Mouse (Mus musculus) intestine, embryonic 16.5 days (tissue): Measurements from ENCODE around the gene Hspa1a. TPM values are rescaled to one million over a fixed set of nuclear protein-coding genes. Genes with fewer than 3 reads are reported as not detected.

Experiments
- ATAC-seq: fragments of 200-750 bp; cut with Nextera tagmentation; 2 replicates; pipeline ENCODE4 v1.8.0; 2017; ENCODE audit warnings: moderate TSS enrichment, moderate library complexity
- H3K27ac ChIP-seq: fragments of 300-500 bp; sonication (generic); 2 replicates; pipeline ENCODE4 v1.5.1; 2014; ENCODE audit warnings: mild to moderate bottlenecking, low read length
- H3K27me3 ChIP-seq: fragments of 300-500 bp; sonication (generic); replicated peaks from 2 replicates; pipeline ENCODE4 v1.6.1; 2014; ENCODE audit warnings: low read length, control low read depth, mixed read lengths; ENCODE audit not compliant: control insufficient read depth, insufficient read depth
- H3K36me3 ChIP-seq: fragments of 300-500 bp; sonication (generic); 2 replicates; pipeline ENCODE4 v1.6.1; 2014; ENCODE audit warnings: low read length, control low read depth; ENCODE audit not compliant: control insufficient read depth, insufficient read depth
- H3K4me1 ChIP-seq: fragments of 300-500 bp; sonication (generic); 2 replicates; pipeline ENCODE4 v1.6.1; 2014; ENCODE audit warnings: low read length, control low read depth, mixed read lengths; ENCODE audit not compliant: control insufficient read depth, insufficient read depth
- H3K4me2 ChIP-seq: fragments of 300-500 bp; sonication (generic); 2 replicates; pipeline ENCODE4 v1.6.1; 2014; ENCODE audit warnings: low read depth, low read length, control low read depth
- H3K4me3 ChIP-seq: fragments of 300-500 bp; sonication (generic); 2 replicates; pipeline ENCODE4 v1.5.1; 2014; ENCODE audit warnings: mild to moderate bottlenecking, low read length
- H3K9ac ChIP-seq: fragments of 300-500 bp; sonication (generic); 2 replicates; pipeline ENCODE4 v1.6.1; 2014; ENCODE audit warnings: low read depth, low read length
- H3K9me3 ChIP-seq: fragments of 300-500 bp; sonication (generic); 2 replicates; pipeline ENCODE4 v1.6.1; 2016; ENCODE audit warnings: low read length, control low read depth; ENCODE audit not compliant: control insufficient read depth
- WGBS: fragments of 180-500 bp; shearing (Covaris S2); extraction: QIAGEN DNeasy Blood & Tissue Kit; methylation state at CpG from one replicate; pipeline ENCODE4 v1.1.7; 2014; 5-methylcytosine and 5-hydroxymethylcytosine counted together
- polyA plus RNA-seq: library from polyadenylated mRNA; unstranded; fragments of >200 nt; fragmentation: Nextera tagmentation; extraction: Ambion mirVana; gene quantifications from 2 replicates; pipeline ENCODE4 v1.2.1, GENCODE M21; 2015

Hspa1a gene
- polyA plus RNA-seq, 1 experiment from 2014 or later, result 6.3 TPM

GRCm38 (mm10) chr17:34944362-34944761 lies 27.6 kb downstream of the Hspa1a start:
- Histone ChIP-seq H3K27ac (peak overlapping the region; percentile 88), H3K4me1 (peaks cover 9% of the 10 kb centered on the region)
- ATAC-seq, result 0 out of 2 replicates have a peak, but pooled peaks have one; percentile 6

GRCm38 (mm10) chr17:34943128-34943815 lies 28.7 kb downstream of the Hspa1a start:
- Histone ChIP-seq H3K27ac (peak overlapping the region; percentile 88), H3K4me3 (no peak overlapping the region), H3K9ac (0 out of 2 replicates have a peak overlapping the region, but pooled peaks have one; percentile 44), H3K4me2 (0 out of 2 replicates have a peak overlapping the region, but pooled peaks have one; percentile 7), H3K4me1 (peaks cover 9% of the 10 kb centered on the region), H3K9me3 (no peaks in the 10 kb centered on the region), H3K27me3 (no peaks in the 10 kb centered on the region), H3K36me3 (no peaks in the 10 kb centered on the region)
- 61% methylated on average over 4 of the region's 4 CpGs for WGBS
- peak; percentile 66 for ATAC-seq

More at GRCm38 (mm10) chr17:34944362-34944761, 27.6 kb downstream of the Hspa1a start:
- Histone ChIP-seq H3K27me3 (no peaks in the 10 kb centered on the region), H3K9me3 (no peaks in the 10 kb centered on the region), H3K36me3 (no peaks in the 10 kb centered on the region), H3K9ac (no peak overlapping the region), H3K4me2 (no peak overlapping the region), H3K4me3 (no peak overlapping the region)

- no peaks in the 10 kb centered on the region for H3K9me3 ChIP-seq
- no peak for ATAC-seq
- peak overlapping the region; percentile 38 for H3K4me2 ChIP-seq
- peak overlapping the region; percentile 63 for H3K9ac ChIP-seq
- H3K27ac ChIP-seq, result peak overlapping the region; percentile 46
- H3K4me3 ChIP-seq, result peak overlapping the region; percentile 33
- H3K27me3 ChIP-seq, result no peaks in the 10 kb centered on the region
- H3K4me1 ChIP-seq, result peaks cover 9% of the 10 kb centered on the region
- no peaks in the 10 kb centered on the region for H3K36me3 ChIP-seq
- 8% methylated on average over 15 of the region's 15 CpGs for WGBS
Observed at GRCm38 (mm10) chr17:34941344-34942041, 30.5 kb downstream of the Hspa1a start.

- H3K27ac ChIP-seq, result no peak overlapping the region; the same call in 1 of the 2 replicates
Observed at GRCm38 (mm10) chr17:34937960-34938505, 33.9 kb downstream of the Hspa1a start.

GRCm38 (mm10) chr17:34934830-34935229 lies 37.1 kb downstream of the Hspa1a start:
- peaks cover 13% of the 10 kb centered on the region for H3K36me3 ChIP-seq
- 48% methylated on average over 8 of the region's 8 CpGs for WGBS
- peak overlapping the region; percentile 15; the same call in 1 of the 2 replicates for H3K4me3 ChIP-seq
- H3K27ac ChIP-seq, result no peak overlapping the region
- no peaks in the 10 kb centered on the region for H3K9me3 ChIP-seq
- H3K4me2 ChIP-seq, result peak overlapping the region; percentile 42
- peaks cover 18% of the 10 kb centered on the region for H3K4me1 ChIP-seq
- no peak for ATAC-seq
- H3K27me3 ChIP-seq, result no peaks in the 10 kb centered on the region
- H3K9ac ChIP-seq, result peak overlapping the region; percentile 53

More at GRCm38 (mm10) chr17:34937960-34938505, 33.9 kb downstream of the Hspa1a start:
- ATAC-seq, result peak; percentile 27; the same call in 1 of the 2 replicates
- H3K27me3 ChIP-seq, result no peaks in the 10 kb centered on the region
- H3K36me3 ChIP-seq, result peaks cover 9% of the 10 kb centered on the region
- no peak overlapping the region for H3K9ac ChIP-seq
- H3K4me2 ChIP-seq, result no peak overlapping the region
- WGBS, result 81% methylated on average over 6 of the region's 6 CpGs
- peaks cover 14% of the 10 kb centered on the region for H3K4me1 ChIP-seq
- H3K9me3 ChIP-seq, result no peaks in the 10 kb centered on the region
- no peak overlapping the region for H3K4me3 ChIP-seq

- Histone ChIP-seq H3K27me3 (no peaks in the 10 kb centered on the region), H3K4me3 (peak overlapping the region; percentile 15; the same call in 1 of the 2 replicates), H3K9ac (peak overlapping the region; percentile 53), H3K4me1 (peaks cover 18% of the 10 kb centered on the region), H3K27ac (0 out of 2 replicates have a peak overlapping the region, but pooled peaks have one; percentile 33), H3K36me3 (peaks cover 13% of the 10 kb centered on the region), H3K9me3 (no peaks in the 10 kb centered on the region), H3K4me2 (peak overlapping the region; percentile 42)
- 74% methylated on average over 24 of the region's 24 CpGs for WGBS
- ATAC-seq, result no peak
Observed at GRCm38 (mm10) chr17:34934031-34934430, 37.9 kb downstream of the Hspa1a start.

GRCm38 (mm10) chr17:34932287-34932686 lies 39.7 kb downstream of the Hspa1a start:
- H3K4me2 ChIP-seq, result peak overlapping the region; percentile 89
- H3K4me3 ChIP-seq, result peak overlapping the region; percentile 83
- H3K9ac ChIP-seq, result peak overlapping the region; percentile 89
- H3K36me3 ChIP-seq, result peaks cover 13% of the 10 kb centered on the region
- H3K9me3 ChIP-seq, result no peaks in the 10 kb centered on the region
- no peaks in the 10 kb centered on the region for H3K27me3 ChIP-seq
- WGBS, result 61% methylated on average over 8 of the region's 8 CpGs
- H3K4me1 ChIP-seq, result peaks cover 18% of the 10 kb centered on the region
- peak overlapping the region; percentile 78; the same call in 1 of the 2 replicates for H3K27ac ChIP-seq
- no peak for ATAC-seq

GRCm38 (mm10) chr17:34931735-34932098 lies 40.2 kb downstream of the Hspa1a start:
- peak overlapping the region; percentile 89 for H3K9ac ChIP-seq
- peaks cover 13% of the 10 kb centered on the region for H3K36me3 ChIP-seq
- H3K4me3 ChIP-seq, result peak overlapping the region; percentile 83
- no peaks in the 10 kb centered on the region for H3K27me3 ChIP-seq
- H3K4me2 ChIP-seq, result peak overlapping the region; percentile 89
- peaks cover 18% of the 10 kb centered on the region for H3K4me1 ChIP-seq
- WGBS, result 8% methylated on average over 14 of the region's 14 CpGs
- peak overlapping the region; percentile 78 for H3K27ac ChIP-seq
- no peaks in the 10 kb centered on the region for H3K9me3 ChIP-seq
- ATAC-seq, result peak; percentile 24
